Mouse (Mus musculus) T-cell, adult 2 months (primary cell): ENCODE measurements around the gene Tmem266.
A peak's percentile ranks its signal among the peaks of the same experiment; 100 is the strongest.

Source experiments
- DNase-seq: peaks from one replicate; pipeline ENCODE4 v3.0.0; 2022; ENCODE audit warnings: low spot score

The Tmem266 gene

GRCm38 (mm10) chr9:55402276-55402675 is 75.6 kb downstream of the Tmem266 start:
- no peak for DNase-seq

GRCm38 (mm10) chr9:55404256-55404655 is 77.5 kb downstream of the Tmem266 start:
- no peak for DNase-seq

- no peak for DNase-seq
Observed at GRCm38 (mm10) chr9:55404976-55405702, 78.4 kb downstream of the Tmem266 start.

GRCm38 (mm10) chr9:55406773-55407172 is 80.1 kb downstream of the Tmem266 start:
- DNase-seq, result no peak

DNA sequence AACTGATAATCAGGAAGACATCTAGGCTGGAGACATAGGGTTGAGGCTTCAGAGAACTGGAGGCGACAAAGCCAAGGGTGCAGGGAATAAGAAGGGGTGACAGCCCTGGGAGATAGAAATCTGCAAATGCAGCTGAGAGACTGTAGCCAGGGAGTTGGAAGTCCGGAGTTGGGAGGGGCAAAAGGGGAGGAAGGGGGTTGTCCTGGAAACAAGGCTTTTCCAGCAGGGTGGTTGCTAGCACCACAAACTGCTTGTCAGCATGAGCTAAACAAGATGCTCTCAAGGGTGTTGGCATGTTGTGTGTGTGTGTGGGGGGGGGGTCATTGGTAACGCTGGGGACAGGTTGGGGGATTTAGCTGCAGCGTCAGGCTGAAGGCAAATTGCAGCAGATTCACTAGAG is 82.1 kb downstream of the Tmem266 start:
- no peak for DNase-seq

- DNase-seq, result no peak
Observed at GRCm38 (mm10) chr9:55409833-55410232, 83.1 kb downstream of the Tmem266 start.

- DNase-seq, result no peak
Observed at GRCm38 (mm10) chr9:55410430-55410829, 83.7 kb downstream of the Tmem266 start.

DNA sequence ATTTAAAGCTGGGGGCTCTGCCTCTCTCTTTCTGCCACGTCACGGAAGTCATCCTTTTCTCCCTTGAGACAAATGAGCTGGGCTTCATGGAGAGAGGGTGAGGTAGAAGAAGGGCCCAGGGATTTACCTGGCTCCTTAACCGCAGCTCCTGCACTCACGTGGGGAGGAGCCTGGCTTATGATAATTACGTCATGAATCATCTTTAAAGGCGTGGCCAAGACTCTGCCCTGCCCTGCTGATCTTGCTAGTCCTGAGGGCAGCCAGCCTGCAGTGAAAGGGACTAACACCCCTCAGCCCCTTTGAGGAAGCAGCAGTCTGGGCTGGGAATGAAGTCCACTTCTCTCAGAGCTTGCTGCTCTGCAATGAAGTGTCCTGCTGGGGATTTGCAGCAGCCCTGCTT is 84.4 kb downstream of the Tmem266 start:
- no peak for DNase-seq

GRCm38 (mm10) chr9:55421786-55422185 is 95.1 kb downstream of the Tmem266 start:
- DNase-seq, result no peak

DNA sequence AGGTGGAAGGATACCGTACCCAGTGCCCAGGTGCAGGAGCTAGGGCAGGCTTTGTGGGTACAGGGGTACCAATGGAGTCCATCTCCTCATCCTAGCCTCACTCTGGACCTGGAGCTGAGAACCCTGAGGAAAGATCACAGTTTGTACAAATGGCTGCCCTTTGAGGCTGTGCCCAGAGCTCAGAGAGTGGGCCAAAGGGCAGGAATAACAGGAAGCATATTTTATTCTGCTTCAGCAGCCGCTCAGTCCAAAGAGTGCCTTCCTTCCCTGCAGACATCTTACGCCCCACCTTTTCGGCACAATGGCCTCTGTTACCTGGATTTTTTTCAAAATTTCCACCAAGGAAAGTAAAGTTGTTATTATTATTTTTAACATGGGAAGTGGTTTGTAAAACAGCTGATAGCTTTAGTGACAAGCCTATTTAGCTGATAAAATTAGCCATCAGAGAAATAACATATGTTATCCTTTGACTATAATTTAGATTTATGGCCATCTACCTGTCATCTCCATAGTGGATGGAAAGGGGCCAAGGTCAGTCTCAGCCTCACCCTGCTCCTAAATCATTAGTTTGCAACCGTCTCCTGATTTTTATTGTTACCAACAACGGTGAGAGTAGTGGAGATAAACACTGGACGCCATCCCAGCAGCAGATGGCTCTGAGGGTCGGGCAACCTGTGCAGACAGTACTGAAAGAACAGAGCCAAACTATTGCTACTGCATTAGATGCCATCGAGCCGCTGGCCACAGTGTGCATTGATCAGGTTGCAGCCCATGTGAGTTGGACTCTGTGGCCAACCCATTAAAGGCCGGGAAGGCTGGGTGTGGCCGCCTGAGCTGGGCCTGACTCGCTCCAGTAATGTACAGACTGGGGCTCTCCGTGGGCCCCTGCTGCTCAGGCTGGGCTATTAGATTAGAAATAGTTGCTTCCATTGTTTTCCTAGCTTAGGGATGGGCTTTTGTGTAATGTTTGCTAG is 97.0 kb downstream of the Tmem266 start:
- DNase-seq, result no peak

DNA sequence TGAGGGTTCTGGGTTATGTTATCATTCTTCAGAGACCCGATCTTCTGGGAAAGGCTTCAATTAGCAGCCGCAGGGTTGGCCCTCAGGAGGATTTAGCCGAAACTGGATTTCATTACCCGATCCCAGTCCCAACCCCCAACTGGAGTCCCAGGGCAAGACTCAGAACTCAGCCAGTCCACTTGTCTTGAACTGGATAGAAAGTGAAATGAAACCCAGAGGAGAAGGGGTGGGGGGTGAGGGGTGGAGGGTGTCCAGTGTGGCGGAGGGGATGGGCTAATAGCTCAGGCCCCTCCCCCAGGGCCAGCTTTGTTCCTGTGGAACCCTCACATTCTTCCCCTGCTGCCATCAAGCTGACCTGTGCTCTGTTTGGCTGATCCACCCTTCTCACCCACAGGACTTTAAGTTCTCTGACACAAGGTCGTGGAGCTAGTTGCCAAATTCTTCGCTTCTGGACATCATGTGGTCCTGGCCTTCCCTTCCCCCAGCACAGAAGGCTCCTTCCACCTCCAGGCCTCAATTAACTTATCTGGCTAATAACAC is 98.6 kb downstream of the Tmem266 start:
- no peak for DNase-seq

DNA sequence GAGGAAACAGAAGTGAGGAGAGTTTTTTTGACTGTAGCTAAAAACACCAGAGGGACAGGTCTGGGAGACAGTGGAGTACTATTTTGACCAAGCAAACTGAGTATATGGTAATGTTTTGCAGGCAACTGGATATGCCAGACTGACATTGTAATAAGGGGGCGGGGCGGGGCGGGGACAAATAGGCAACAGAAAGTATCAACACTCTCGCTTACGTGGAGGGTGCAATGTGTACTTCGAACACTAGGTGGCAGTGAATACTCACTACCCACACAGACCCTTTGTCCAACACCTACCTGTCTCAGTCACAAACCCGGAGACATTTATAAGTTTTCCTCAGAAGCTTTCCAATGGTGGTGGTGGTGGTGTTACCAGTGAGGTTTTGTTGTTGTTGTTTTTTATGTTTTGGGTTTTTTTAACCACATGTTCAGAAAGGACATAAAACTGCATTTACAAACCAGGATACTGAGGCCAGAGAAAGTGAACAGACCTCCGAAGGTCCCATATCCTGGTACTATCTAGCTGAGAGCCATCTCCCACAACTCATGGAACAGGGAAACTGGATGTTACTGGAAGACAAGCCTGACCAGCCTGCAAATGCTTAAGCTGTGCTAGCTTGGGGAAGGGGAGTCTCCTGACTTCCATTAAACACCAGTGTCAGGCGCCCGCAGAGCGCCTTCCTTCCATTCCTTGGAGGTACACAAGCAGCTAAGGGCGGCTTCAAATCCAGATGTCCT is 102.7 kb downstream of the Tmem266 start:
- peak; percentile 56 for DNase-seq

DNA sequence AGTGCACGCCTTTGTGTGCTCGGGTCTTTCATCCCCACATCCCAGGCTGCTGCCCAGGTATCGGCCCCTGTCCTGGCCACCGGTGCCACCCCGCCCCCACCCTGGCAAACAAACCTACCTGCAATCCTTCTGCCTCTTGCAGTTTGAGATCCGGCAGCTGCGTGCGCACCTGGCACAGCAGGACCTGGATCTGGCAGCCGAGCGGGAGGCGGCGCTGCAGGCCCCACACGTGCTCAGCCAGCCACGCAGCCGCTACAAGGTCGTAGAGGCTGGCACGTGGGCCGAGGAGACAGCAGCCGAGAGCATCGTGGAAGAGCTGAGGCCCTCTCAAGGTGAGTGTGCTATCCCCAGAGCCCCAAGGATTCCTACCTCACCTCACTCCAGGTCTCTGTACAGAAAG is 103.4 kb downstream of the Tmem266 start:
- no peak for DNase-seq

DNA sequence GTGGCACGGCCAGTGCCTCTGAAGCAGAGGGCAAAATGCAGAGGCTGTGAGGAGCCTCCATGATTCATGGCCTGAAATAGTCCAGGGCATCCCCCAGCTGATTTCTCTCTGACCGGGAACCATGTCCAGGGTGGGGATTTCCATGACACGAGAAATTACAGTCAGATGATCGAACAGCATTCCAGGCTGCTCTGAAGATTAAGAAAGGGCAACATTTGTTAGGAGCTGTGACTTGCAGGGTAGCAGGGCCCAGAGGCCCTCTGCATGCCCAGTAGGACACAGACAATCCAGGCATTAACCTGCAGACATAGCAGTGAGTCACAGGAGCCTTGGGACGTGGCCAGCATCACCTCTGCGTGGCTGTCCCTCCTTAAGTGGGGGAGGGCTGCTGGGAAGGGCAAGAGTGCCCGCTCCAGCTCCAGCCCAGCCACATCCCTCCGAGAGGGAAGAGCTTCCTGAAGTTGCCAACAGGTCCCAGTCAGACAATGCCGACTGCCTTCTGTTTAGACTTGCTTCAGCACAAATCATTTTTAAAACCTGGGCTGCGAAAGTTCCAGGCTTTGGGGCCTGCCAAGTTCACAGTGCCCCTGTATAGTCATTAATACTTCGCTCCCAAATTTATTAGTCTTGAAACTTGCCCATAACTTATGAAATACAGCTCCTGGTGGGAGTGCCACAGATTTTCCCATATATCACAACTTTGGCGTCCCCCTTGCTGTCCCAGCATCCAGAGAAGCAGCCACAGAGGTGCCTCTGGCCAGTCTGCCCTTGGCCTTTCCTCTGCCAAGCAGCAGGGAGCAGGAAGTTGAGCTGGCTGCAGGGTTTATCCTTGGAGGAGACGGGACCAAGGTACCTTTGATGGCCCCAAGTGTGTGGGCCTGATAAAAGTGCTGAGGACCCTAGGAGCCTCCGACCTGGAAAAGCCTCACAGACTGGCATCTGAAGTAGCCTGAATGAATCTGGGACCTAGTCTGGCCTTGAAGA is 105.9 kb downstream of the Tmem266 start:
- DNase-seq, result no peak

DNA sequence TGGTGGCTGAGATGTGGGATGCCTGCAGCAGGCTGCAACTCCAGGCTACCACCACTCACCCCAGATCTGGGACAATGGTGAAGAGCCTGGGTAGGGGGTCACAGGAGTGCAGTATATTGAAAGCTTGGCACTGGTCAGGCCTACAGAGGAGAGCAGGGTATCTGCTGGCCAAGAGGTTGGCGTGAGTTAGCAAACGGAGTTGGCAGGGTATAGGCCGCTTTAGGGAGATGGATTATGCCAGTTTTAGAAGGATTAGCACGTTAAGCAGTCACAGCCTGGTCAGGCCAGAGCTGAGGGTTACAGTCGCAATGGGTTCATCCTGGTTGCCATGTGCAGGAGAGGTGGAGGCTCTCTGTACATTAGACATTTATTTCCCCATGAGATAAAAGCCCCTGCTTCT is 107.2 kb downstream of the Tmem266 start:
- no peak for DNase-seq

GRCm38 (mm10) chr9:55438433-55438832 is 111.7 kb downstream of the Tmem266 start:
- no peak for DNase-seq

GRCm38 (mm10) chr9:55439206-55439780 is 112.6 kb downstream of the Tmem266 start:
- no peak for DNase-seq

DNA sequence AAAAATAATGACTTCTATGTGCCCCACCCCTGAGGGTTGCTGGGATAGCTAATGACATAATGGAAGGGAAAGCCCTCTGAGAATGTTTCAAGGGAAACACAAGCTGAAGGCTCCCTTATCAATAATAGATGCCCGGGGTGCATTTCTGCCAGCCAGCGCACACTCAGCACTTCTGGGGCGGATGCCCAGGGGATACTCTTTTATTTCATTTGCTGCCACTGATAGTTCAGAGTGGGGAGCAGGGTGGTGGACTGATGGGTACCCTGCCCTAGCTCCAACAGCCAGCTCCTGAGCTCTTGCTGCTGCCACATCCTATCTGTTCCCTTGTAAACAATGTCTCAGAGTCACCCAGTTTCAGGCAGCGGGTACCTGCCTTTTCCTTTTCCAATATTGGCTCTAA is 120.8 kb downstream of the Tmem266 start:
- DNase-seq, result no peak

GRCm38 (mm10) chr9:55449108-55449507 is 122.4 kb downstream of the Tmem266 start:
- DNase-seq, result no peak

GRCm38 (mm10) chr9:55450035-55450434 is 123.3 kb downstream of the Tmem266 start:
- no peak for DNase-seq

DNA sequence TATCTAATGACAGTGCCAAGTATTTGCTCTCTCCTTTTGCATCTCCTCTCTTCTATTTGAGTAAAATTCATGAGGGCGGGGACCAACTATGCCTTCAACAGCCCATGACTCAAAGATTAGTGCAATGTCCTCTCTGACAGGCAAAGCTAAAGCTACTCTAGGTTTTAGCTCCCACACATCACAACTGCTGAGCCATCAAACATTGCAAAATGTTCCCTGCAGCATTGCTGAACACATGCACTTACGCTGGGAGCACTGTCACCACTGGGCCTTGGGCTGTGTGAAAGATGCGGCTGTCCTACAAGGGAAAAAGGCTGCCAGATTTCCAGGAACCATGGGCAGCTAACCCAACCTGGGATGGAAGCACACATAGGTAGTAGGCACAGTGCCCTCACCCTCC is 124.7 kb downstream of the Tmem266 start:
- no peak for DNase-seq
